Mouse (Mus musculus): Measurements from ENCODE around the gene Zfp248. TPM values are rescaled to one million over a fixed set of nuclear protein-coding genes. Genes with fewer than 3 reads are reported as not detected.

The Zfp248 gene
- 10 to 100 TPM; 14.7 to 15.8 TPM for total RNA-seq (2021)
- long read RNA-seq, partial matches to known transcripts: 3 of 6 reads
- long read RNA-seq, other reads (novel, unspliced or antisense): 1 of 6 reads

DNA sequence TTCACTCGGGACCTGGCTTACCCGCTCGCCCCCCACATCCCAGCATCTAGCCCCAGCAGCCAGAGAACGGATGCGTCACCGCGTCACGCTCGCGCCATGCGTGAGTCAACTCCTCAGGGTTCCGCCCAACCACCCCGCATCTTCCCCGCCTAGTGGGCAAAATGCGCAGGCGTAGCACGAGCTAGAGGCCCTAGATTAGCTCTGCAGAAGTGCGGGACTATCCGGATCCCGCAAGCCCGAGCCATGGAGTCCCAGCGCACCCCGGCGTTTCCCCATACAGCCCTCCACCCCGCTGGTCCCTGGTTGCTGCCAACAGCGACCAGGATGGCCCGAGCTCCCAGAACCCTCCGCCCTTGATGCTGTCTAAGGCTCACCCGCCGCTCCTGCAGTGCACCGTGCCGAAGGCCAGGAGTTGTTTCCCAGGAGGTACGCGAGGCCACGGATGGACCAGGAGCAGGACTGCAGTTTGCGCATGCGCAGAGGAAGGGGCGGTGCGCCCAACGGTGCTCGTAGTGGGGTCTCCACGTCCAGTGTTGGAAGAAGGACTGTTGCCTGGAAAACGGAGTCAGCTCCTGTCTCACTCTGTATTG, at the start of gene Zfp248:
TSS of gene Zfp248 (minus strand) at position 487 of the 590 bp plus-strand sequence.
- DNase-seq (ENCODE audit: low spot score in 2 of 2): peak; percentile 95 to 96

DNA sequence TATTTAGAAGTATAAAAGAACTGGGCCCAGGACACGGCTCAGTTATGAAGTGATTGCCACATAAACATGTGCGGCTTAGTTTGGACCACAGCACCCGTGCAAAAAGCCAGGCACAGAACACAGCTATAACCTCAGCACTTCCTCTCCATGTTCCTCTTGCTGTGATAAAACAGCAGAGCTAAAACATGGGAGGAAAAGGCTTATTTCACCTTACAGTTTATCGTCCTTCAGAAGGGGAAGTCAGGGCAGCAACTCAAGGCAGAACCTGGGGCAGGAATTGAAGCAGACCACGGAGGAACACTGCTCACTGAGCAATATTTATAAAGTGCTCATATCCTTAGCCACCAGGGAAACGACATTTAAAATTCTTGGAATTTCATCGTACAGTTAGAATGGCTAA, 43.7 kb upstream of the Zfp248 start:
- no peak for DNase-seq (ENCODE audit: low spot score in 2 of 2)

DNA sequence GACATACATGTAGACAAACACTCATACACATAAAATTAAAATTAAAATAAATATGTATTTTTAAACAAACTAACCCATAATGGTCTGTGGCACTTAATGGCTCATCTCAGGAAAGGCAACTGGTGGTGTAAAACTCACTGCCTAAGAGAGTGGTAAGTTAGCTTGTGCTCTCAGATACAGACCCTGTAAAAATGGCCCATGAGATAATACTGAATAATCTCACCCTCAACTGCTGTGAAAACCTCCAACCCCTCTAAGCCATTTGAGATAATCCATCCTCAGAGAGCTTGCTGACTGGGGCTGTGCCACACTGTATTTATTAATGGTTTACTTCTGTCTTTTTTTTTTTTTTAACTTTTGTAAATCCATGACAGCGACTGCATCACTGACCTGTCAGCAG, 26.8 kb upstream of the Zfp248 start:
- no peak for DNase-seq (ENCODE audit: low spot score in 2 of 2)

GRCm38 (mm10) chr6:118478957-118479708, 23.8 kb upstream of the Zfp248 start, which contains the start of gene Zfp9:
Gene Zfp9, minus strand, starts transcription at chr6:118479320.
- peak; percentile 82 to 89 for DNase-seq (ENCODE audit: low spot score in 2 of 2)

GRCm38 (mm10) chr6:118477875-118478785, 22.8 kb upstream of the Zfp248 start:
- peak in 1 of 2 experiments; percentile 18 for DNase-seq (ENCODE audit: low spot score in 2 of 2)

GRCm38 (mm10) chr6:118462069-118462705, 6.9 kb upstream of the Zfp248 start:
- DNase-seq (ENCODE audit: low spot score in 2 of 2): no peak

DNA sequence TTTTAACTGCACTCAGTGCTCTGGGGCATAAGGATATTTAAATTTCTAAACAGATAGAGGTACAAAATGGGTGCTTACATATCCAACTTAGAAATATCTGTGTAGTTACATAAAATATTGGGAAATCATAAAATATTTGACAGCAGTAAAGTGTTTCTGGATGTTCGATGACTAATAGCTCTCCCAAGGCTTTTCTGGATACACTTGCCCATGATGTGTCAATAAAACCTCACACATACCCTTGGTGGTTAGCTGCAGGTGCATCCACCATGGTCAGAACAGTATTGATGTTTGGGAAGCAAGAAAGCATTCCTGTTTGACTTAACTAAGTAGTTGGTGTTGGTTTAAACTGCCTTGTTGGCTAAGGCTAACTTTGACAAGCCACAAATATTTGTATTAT, 2.4 kb upstream of the Zfp248 start:
- no peak for DNase-seq (ENCODE audit: low spot score in 2 of 2)

DNA sequence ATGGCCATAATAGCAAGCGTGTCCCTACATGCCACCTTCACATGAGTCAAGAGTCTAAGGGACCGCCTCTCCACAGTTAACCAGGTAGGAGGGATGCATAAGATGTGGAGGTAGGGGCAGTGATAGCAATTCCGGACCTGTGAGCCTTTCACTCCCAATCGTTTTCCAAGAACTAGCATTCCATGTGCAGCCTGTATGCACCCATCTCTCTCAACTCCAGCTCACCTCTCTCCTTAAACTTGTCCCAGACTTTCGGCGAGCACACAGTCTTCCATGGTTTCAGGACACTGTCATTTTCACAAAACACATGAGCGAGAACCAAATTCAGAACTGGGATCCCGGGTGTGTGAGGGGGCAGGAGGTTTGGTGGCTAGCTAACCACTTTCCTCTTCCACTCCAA, 876 bp downstream of the Zfp248 start:
- DNase-seq (ENCODE audit: low spot score in 2 of 2): peak in 1 of 2 experiments; percentile 10

GRCm38 (mm10) chr6:118431502-118431901, 23.8 kb downstream of the Zfp248 start:
- DNase-seq (ENCODE audit: low spot score in 2 of 2): no peak

DNA sequence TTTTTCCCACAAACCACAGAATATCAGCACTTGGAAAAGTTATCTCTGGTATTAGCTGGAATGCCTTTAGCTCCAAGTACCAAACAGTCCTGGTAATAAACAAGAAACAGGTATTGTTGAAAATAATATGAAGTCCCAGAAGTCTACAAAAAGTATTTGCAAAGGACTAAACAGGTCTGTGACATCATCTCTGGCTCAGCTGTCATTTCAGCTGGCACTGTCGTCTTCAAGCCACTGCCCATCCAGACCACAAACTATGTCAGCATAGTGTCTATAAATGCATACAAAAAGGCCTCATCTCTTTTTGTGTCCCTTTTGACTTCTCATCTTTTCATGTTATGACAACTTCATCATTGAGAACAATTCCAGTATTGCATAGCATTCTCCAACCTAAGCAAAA, 28.7 kb downstream of the Zfp248 start:
- DNase-seq (ENCODE audit: low spot score in 2 of 2): no peak

DNA sequence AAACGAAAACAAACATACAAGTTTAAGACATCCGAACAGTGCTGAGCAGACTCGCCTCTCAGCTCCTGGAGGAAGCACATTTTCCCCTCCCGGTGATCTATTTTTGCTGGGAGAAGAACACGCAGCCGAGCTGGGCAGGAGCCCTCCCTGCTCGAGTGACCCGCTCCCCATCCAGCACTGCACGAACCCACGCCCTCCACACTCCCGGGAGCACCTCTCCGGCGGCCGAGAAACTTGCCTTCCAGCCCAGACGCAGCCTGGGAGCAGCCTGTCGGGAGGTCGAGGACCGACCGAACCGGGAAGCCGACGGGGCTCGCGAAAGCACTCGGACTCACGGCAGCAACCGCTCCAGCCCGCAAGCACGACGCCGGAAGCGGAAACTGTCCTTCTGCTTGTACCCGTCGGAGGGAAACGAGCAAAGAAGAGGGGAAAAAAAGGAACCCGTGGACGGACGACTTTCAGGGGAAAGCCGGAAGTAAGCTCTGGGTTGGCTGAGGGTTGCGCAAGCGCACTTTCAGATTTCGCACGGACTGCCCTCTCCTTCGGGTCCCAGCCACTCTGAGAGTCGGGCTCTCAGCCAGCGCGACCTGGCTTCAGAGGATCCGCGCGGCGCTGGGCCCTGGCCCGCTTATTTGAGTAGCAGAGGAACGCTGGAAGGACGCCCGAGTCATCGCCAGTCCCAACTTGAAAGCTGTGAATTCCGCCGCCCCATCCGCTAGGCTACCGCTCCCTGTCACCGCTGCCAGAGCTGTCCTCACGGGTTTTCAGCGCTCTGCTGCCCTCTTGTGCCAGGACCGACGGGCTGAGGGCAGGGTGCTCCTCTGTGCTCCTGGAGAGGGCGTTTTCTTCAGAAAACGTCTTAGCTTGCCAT, 36.0 kb downstream of the Zfp248 start, which contains the start of gene Bms1:
TSS of gene Bms1 (minus strand) at position 425 of the 871 bp plus-strand sequence.
- DNase-seq (ENCODE audit: low spot score in 2 of 2): peak; percentile 94 to 97

DNA sequence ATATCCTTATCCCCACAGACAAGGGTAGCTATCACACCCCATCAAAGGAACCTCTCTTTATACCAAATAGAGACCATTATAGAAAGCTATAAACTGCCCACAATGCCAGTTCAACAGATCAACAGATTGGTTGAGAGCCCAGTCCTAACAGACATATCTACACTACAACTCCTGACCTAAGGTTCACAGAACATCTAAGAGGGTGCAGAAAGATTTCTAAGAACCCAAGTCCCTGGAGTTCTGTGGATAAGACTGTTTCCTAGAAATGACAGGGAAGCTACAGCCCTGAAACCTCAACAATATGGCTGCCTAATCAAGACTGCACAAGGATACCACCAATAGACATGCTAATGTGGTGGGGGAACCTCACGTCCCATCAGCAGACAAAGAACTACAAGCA, 44.9 kb downstream of the Zfp248 start:
- no peak for DNase-seq (ENCODE audit: low spot score in 2 of 2)

DNA sequence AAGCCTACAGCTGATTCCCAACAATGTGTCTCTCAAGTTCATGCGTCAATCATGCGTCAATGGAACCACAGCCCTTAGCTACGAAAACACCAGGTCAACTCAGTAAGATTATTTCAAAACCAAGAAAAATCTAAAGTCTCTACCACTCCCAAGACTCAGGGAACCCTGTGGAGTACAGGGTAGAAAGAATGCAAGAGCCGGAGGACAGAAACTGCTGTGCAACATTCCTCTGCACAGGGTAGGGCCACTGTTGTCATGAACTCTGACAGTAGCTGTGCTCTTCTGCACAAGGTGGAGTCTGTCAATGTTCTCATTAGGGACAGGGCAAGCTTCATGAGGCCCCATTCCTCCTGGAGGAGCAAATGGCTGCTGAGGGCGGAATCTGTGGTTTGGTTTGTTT, 46.8 kb downstream of the Zfp248 start:
- no peak for DNase-seq (ENCODE audit: low spot score in 2 of 2)

GRCm38 (mm10) chr6:118406421-118406820, 48.9 kb downstream of the Zfp248 start:
- no peak for DNase-seq (ENCODE audit: low spot score in 2 of 2)

DNA sequence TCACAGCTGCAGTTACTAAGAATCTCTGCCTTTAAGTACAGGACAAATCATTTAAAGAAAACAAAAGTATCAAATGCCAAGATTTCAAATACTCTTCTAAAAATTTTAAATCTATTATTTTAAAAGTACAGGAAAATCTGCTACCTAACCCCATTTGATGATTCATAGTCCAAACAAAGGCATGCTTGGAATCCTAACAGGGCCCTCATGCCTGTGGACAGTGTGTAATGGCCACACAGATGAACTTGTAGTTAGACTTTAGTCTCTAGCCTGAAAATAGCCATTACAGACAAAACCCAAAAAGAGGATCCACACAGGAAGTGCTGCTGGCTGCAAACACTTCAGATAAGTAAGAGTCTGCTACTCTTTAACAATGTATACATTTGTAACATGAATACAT, 64.6 kb downstream of the Zfp248 start:
- no peak for DNase-seq (ENCODE audit: low spot score in 2 of 2)

DNA sequence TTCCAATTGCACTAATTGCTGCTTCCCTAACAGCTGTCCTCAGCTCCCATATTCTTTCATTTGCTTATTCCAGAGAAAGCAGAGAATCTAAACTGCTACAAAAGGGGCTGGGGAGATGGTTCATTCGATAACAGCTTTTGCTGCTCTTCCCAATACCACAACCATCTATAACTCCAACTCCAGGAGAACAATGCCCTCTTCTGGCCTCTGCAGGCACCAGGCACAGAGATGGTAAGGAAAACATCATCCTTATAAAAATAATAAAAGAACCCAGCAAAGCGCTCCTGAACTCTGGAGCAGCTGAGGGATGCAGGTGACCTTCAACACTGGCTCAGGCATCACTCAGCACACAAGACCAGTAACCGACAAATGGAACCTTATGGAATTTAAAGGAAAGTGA, 69.4 kb downstream of the Zfp248 start:
- DNase-seq (ENCODE audit: low spot score in 2 of 2): no peak

DNA sequence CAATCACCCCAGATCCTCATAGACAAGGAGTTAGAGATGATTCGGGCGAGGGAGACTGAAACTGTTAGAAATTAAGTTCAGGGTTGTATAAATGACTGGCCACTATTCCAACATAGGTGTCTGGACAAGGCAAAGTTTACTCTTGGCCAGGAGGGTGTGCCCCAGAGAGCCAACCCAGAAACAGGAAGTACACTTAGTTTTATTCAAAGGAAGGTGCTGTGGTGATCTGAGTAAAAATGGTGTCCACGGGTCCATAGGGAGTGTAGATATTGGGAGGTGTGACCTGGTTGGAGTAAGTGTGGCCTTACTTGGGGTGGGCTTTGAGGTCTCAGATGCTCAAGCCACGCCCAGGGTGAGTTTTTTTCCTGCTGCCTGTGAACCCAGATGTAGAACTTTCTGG, 74.1 kb downstream of the Zfp248 start:
- no peak for DNase-seq (ENCODE audit: low spot score in 2 of 2)

- no peak for DNase-seq (ENCODE audit: low spot score in 2 of 2)
Measured at GRCm38 (mm10) chr6:118380630-118381029, 74.7 kb downstream of the Zfp248 start.

DNA sequence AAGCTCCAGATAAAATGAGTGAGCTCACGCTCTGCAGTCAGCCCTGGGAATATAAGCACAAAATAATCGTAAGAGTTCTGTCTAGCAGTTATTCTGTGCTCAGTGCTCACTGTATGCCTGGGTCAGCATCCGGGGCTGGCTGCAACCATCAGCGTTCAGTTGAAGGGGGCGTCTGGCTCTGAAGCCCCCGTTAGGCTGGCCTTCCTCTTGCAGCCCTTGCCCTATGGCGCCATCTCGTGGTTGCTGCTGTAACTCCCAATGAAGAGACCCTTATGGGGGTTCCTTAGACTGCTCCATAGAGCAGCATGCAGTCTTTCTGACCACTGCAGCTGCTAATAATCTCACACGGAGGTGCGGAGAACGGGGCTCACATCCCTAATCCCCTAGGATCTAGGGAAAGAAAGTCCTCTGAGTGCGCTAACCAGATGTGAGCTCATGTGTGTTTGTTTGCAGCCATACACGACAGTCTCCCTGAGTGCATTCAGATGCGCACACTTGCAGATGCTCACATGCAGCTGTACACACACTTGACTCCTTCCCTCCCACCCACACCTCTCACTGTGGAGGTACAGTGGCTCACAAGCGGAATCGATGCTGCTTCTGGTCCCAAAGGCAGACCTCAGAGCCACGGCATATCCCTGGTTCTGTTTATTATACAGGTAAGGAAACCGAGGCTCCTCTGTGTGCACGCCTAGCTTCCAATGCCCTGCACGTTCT, 75.7 kb downstream of the Zfp248 start:
- DNase-seq (ENCODE audit: low spot score in 2 of 2): peak; percentile 51 to 67

All from layer of hippocampus, adult 18-20 months (tissue).